Mouse (Mus musculus) T-helper 17 cell (primary cell): ENCODE measurements around the gene Acad11.

Experiments used
- in situ Hi-C, 2 experiments: fragments of 300-600 bp; cut with MboI, MseI; formaldehyde crosslinking; loops; 1 replicate in 1 of 2; 2 replicates in 1 of 2; pipeline ENCODE4 v1.15.1; 2025; ENCODE audit warnings: high pct_unique_total_duplicates in 2 of 2

Acad11 gene

DNA sequence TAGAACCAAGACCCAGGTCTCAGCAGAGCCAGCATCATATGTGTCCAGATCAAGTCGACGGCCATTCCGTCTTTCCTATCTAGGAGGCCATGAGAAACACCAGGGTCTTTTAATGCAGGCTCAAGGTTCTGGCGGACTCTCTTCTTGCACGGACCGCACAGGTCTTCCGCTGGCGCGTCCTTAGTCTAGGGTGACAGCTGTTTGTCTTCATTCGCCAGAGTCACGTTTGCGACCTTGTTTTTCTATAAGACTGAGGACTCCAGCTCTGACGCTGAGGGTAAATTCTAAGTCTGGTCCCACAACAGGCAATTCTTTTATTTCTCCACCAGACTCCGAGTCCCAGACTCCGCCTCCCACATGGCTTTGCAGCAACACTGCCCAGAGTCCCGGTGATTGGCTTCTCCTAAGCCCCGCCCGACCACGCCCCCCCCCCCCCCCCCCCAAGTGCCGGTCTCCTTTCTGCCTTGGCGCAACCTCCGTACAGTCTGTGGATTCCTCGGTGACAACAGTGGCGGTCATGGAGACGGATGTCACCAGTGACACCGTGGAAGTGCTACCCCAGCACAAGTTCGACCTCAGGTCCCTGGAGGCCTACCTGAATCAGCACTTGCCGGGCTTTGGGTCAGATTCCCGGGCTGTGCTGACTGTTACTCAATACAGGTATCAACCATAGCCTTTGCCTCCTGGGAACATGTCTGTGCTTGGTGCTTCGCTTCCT, at the start of gene Acad11:
Gene Acad11, plus strand, starts transcription at position 134 of the 718 bp plus-strand sequence.
- in situ Hi-C loops = no loop called here

DNA sequence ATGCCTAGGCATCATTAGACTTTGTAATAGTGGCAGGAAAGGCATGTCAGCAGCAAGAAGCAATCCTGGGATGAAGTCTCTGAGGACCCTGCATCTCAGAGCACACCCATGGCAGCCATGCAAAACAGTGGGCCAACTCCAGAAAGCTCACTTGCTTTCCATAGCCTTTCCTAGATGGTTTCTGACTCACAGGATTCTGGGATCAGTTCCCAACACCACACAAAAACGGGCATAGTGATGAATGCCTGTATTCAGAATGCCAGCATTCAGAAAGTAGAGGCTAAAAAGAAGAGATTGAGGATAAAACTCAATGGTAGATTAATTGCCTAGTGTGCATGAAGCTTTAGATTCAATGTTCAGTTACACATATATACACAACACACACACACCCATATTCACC, 48.7 kb upstream of the Acad11 start:
- in situ Hi-C loops = no loop called here

DNA sequence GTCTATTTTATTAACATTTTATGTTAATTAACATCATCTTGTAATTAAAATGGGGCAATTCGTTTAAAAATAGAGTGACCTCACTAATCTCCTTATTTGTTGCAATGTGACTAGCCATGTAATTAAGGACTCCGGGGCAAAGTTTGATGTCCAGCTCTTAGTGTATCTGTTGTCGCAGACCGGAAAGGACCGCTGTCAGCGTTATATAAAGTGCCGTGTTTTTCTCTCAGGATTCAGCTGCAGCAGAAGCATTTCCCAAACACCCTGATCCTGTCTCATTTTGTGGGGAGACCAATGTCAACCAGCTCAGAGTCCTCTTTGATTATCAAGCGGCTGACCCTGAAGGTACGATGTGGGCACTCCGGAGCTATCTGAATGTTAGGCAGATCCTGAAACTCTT, 42.2 kb upstream of the Acad11 start:
- in situ Hi-C loops = no loop called here

DNA sequence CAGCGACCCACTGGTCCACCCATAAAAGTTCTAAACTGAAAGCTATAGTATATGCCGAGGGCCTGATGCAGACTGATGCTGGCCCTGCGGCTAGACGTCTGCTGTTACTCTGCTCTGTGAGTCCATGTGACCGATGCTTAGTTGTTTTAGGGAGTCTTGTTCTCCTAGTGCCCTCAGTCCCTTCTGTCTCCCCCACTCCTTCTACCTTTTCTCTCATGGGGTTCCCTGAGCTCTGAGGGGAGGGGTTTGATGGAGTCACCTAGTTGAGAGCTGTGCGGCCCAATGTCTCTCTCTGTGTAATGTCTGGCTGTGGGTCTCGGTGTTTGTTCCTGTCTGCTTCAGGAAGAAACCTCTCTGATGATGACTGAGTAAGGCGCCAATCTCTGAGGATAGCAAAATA, 36.0 kb upstream of the Acad11 start:
- in situ Hi-C loops = no loop called here

DNA sequence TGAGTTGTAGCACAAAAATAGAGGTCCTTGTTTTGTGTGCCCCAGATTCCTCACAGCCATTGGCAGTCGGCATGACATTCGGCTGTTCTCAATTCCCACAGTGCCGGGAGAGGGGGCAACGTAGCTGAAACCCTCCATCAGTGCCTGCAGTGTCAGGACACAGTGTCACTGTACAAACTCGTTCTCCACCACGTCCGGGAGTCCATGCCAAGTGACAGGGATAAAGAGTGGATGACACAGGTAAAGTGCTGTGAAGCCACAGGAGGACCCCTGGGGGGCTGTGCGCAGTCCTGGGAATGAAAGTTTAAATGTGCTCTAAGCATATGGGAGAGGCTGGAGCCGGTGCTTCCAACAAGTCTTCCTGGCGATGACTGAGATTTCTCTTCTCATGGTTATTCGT, 33.3 kb upstream of the Acad11 start:
- in situ Hi-C loops = no loop called here

DNA sequence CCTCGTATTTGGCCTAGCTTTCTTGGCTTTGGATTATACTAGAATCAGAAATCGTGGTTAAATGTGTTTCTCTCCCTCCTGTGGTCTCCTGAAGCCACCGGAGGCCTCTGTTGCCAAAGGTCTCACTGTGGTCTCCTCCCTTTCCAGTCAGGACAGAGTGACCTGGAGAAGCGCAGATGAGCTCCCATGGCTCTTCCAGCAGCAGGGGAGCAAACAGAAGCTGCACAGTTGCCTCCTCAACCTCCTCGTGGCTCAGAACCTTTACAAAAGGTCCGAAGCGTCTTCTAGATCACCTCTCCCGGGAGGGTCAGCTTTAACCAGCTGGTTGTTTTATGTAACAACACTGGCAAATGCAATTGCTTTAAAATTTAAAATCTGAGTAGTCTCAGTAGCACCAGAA, 28.9 kb upstream of the Acad11 start:
- in situ Hi-C loops = no loop called here

DNA sequence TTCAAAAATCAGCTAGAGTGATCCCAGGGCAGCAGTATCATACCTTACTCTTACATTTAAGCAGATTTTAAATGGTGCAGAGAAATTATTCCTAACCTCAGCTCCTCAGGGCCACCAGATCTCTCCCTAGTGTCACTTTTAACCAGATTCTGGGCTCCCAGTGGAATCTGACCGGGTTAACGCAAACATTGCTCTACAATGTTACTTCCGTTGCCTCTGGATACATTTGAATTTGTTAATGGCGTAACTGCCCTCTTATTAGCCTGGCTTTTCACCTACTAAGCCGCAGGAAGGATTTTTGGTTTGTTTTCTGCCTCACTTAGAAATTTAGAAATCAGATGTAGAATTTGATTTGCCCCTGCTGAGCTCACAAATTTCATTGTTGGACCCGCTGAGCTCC, 28.5 kb upstream of the Acad11 start:
- in situ Hi-C loops = no loop called here

DNA sequence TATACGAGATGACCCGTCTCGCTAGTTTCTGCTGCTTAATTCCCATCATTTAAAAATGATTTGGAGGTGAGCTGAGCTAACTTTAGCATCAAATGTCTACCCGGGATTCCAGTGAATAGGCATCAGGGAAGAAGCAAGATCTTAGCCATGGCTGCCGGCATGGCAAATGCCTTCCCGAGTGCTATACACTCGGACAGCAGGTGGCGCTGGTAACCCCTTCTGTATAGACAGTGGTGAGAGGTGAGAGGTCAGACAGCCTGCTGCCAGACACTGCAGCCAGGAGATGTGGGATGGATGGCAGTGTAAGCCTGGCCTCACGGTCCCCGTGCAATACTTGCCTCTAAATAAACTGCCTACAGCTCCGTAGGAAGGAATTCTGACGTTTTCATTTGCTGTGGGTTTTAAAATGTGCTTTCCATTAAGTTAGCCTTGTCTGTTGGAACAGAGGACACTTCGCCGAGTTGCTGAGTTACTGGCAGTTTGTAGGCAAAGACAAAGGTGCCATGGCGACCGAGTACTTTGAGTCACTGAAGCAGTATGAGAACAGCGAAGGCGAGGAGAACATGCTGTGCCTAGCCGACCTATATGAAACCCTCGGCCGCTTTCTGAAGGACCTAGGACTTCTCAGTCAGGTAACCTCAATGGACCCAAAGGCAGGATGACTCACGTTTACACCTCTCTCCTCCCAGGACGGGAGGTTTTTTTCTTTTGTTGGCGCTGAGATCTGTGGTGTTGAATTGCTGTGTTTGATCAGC, 27.7 kb upstream of the Acad11 start:
- in situ Hi-C loops = no loop called here

DNA sequence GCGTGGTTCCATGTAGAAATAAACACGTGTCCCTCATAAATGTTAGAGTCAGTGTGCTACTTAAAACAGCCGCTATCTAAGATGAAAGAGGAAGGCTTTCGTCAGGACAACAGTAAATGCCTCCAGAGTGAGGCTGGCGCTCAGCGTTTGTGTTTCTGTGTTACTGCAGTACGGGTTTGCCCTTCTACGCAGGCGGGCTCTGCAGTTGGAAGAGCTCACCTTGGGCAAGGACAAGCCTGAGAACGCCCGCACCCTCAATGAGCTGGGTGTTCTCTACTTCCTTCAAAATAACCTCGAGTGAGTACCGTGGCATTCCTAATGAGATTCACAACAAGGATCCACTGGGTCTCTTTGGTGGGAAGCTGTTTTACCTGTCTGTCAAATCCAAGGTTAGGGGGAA, 24.9 kb upstream of the Acad11 start:
- in situ Hi-C loops = no loop called here

DNA sequence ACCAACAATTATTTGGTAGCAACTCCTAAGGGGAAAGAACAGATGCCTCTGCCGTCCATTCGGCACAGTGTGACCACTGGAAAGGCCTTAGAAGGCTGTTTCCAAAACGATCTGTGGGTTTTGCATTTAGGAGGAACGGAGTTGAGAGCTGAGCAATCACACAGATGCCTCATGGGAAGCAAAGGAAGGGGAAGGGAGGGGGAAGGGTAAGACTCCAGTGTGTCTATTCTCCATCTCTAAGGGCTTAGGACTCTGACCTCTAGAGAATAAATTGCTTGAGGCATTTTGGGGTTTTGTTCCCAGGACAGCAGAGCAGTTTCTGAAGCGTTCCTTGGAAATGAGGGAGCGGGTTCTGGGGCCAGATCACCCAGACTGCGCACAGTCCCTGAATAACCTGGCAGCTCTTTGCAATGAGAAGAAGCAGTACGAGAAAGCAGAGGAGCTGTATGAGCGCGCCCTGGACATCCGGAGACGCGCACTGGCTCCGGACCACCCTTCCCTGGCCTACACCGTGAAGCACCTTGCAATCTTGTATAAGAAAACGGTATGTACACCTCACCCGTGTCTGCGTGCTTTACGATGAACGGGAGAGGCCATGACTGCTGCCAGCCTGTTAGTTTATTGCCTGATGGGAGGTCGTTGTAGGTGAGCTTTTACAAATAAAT, 24.0 kb upstream of the Acad11 start:
- in situ Hi-C loops = no loop called here

DNA sequence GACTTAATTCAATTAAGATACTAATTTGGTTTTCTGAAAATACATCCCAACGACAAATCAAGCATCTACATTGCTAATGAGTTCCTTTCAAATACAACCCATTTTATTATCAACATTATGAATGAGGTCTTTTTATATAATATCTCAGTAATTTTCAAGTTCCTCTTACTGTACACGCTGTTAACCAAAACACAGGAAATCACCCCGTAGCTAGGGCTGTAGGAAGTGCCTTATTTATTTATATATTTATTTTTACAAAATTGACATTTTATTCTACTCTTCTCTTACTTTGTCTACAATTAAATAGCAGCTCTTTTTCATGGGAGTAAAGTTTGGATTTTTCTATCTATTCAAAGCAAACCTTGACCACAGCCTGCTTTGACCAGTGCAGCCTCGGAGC, 23.4 kb upstream of the Acad11 start:
- in situ Hi-C loops = no loop called here

DNA sequence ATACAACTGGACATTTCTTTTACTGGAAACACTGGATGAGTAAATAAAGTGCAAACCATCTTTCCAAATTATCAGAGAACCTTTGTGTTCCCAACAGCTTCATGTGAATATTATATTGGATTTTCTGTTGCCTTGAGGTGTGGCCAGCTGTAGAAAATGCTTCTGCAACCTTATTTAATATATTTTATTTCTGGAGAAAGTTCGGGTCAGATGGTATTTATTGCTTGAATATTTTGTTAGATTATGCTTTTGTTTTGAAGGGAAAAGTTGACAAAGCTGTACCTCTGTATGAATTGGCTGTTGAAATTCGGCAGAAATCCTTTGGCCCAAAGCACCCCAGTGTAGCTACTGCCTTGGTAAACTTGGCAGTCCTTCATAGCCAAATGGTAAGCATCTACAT, 22.8 kb upstream of the Acad11 start, which contains the start of gene Gm28305:
Gene Gm28305, plus strand, starts transcription at position 301 of the 400 bp plus-strand sequence.
- in situ Hi-C loops = no loop called here

DNA sequence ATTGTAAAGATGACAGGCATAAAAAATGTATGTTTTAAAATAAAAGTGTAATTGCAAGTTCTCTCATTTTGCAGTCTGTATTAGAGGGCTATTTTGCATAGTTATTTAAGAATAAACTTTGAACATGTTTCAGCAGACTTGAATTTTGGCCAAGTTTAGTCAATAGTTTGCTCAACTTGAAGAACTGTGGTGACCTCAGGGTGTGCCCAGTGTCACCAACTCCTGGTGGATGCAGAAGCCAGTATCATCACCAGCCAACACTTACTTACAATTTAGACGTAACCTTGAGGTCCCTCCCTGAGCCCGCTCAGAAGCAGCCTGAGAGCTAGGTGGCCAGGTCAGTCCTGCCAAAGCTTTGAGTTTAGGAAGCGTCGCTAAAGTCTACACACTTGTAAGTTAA, 19.5 kb upstream of the Acad11 start:
- in situ Hi-C loops = no loop called here

DNA sequence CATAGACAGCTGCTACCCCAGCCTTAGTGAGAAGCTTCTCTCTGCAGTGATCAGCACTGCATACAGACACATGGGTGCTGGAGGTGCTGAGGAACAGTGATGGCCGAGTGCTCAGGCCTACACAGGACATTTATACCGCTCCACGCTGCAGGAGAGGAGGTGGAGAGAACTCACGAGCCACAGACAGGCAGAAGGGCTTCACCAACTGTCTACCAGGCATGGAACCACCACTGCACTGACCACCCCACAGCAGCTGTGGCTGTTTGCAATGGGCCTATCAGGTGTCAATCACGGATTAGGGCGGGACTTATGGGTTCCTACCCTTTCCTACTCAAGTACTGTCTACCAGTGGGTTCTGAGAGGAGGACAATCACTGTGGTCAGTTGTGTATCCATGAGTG, 12.1 kb upstream of the Acad11 start:
- in situ Hi-C loops = no loop called here

DNA sequence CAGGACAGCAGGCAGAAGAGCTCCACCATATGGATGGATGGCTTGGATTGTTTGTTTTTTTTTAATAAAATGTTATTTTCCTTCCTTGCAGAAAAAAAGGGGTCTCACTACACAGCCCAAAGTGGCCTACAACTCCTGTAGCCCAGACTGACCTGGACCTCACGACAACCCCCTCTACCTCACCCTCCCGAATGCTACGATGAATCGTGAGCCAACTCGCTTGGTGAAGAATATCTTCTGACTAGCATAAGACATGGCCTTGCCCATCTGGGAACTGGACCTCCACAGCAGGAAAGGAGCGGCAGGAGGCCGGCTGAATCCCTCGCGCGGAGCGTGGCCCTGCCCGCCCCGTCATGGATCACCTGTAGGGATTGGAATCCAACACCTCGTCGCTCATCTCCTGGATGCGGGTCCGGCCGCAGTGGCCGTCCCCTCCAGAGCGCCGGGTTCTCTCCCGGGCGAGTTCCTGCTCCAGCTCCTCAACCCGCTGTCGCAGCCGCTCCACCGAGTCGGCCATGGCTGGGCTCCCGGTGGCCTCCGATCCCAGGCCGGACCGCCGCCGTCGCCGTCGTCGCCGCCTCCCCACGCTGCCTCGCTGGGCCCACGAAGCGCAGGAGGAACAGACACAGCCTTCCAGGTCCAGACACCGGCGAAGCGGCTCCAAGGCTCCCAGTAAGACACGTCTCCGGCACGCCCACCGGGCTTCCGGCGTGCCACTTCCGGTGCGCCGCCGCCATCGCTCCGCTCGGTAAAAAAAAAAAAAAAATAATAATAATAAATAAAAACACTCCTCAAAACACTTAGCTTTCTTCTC, 540 bp upstream of the Acad11 start, which contains the start of gene Uba5:
Gene Uba5, minus strand, starts transcription at position 705 of the 814 bp plus-strand sequence.
- in situ Hi-C loops = no loop called here

DNA sequence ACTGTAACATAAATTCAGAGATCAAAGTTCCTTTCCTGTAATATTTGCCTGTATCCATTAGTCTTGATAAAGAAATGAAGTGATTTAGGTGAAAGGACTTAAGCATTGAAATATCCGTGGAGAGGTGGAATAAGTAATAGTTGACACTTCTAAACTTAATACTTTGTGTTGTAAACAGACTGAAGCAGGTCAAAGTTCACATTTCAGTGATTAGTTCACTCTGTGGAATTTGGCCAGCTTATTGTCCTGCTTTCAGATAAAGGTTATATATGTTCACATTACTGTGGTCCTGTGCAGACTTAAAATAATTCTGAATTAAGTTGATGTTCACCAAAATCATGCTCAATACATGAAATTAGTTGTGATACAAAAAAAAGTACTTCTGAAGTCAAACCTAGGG, 1.4 kb downstream of the Acad11 start:
- in situ Hi-C loops = no loop called here

DNA sequence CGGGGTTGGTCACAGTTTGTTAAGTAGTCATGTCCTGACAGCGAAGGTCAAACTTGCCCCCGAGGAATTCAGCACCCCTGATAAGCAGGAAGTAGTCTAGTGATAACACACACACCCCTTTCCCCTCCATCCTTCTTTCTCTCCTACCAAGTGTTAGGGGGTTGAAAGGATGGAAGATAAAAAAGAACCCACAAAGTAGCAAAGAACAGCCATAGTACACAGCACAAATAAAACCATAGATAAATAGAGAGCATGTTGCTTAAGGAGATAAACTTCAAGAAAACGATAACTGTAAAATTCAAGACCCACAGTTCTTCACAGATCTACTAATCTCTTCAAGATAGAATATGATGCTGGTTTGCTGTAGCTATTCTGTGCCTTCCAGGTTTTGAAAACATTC, 7.1 kb downstream of the Acad11 start:
- in situ Hi-C loops = no loop called here

DNA sequence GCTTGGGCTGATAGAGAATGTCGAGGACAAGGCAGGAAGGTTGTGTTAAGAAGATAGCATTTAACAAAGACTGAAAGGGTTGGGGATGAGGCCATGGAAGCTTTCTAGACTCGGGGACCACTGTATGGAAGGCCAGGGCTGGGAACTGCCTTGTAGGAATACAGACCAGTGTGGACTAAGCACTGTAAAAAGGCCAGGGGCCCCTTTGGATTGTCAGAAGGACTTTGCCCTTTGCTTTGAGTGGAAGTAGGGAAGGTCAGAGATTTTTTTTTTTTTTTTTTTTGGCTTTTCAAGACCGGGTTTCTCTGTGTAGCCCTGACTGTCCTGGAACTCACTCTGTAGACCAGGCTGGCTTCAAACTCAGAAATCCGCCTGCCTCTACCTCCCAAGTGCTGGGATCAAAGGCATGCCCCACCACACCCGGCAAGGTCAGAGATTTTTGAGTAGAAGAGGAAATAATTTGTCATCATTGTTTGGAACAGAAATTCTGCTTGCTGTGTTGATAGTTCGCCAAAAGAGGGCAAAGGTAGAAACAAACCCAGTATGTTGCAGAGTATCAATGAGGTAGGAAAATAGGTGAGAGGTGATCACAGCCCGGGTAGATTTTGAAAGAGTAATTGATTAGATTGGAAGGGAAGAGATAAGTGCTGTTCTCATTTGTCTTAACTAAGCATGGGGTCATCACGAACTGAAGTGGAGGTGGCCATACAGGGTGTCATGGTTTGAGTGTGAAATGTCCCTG, 7.9 kb downstream of the Acad11 start:
- in situ Hi-C loops = no loop called here

DNA sequence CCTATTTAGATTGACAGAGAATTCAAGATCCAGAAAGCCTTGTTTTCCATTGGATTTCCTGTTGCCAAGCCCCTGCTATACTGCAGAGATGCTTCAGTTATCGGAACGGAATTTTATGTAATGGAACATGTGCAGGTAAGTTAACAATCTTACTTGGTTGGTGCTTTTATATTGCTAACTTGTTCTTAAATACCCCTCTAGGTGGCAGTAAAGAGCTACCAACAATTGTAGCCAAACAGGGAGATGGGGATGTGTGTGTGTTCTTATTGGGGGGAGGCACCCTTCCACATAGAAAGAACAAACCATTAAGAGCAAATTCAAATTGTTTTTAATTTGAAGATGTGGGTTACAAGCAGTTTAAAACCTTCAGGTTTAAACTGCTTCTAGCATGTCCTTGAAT, 12.6 kb downstream of the Acad11 start:
- in situ Hi-C loops = no loop called here

DNA sequence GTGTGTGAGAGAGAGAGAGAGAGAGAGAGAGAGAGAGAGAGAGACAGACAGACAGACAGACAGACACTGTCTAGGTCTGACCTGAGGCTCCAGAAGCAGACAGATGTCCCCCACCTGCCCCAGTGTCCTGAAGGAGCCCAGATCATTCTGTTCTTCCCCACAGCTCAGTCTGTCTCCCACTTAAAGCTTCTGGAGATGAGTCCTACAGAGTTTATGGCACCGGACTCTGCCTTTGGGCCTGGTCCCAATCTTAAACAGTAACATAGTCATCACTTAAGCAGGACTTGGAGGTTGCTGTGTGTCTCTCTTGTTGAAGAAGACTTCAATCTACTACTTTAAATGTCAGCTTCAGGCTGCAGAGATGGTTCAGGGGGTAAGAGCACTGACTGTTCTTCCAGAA, 15.6 kb downstream of the Acad11 start:
- in situ Hi-C loops = no loop called here

DNA sequence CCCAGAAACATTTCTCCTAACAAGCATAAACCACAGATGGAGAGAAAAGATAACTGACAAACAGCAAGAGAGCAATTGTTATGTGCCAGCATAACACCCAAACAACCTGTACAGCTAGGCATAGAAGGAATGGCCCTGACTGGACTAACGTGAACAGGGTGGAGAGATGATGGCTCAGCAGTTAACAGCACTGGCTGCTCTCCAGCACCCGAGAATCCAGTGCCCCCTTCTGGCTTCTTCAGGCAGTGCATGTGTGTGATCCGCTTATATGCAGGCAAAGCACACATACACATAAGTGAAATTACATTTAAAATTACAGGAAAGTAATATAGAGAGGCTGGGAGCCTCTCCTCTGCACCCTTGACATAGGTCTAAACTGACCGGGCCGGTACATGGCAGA, 16.2 kb downstream of the Acad11 start:
- in situ Hi-C loops = no loop called here
